Mouse (Mus musculus) monocyte, adult 59 days (primary cell): ENCODE measurements around the gene Vmn1r9. TPM values are rescaled to one million over a fixed set of nuclear protein-coding genes. Genes with fewer than 3 reads are reported as not detected.

ENCODE experiments used
- total RNA-seq, 2 experiments: library from RNA; stranded (reverse); gene quantifications; one replicate each; pipeline ENCODE4 v1.2.4; 2023

Gene Vmn1r9
- total RNA-seq, result not detected

DNA sequence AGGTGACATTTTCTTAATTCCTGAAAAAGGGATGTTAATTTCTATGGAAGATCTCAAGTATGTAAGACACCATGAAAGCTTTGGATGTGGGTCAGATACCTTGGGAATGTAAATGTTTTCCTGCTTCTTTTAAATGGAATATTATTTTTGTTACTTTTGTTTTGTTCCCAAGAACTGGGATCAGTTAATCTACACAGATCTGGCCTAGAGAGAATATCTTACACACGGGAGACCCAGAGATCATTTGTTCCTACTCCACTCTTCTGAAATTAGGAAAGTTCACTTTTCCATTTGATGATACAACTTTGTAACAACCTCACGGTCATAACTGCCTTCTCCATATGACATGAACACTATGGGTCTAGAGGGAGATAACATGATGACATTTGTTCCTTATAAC is at the start of gene Vmn1r9:
Vmn1r9 (plus strand) TSS at position 301 of the 400 bp plus-strand sequence.

DNA sequence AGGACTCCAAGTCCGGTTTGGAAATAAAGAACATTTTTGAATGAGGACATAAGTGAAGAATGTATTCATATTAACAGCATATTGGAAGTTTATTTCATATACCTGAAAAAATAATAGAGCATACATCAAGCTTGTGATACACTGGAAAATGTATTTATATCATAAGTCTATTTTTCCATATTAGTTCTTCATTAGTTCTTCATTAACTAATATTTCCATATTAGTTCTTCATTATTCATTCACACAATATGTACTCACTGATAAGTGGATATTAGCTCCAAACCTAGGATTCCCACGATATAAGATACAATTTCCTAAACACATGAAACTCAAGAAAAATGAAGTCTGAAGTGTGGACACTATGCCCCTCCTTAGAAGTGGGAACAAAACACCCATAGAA is 41.4 kb upstream of the Vmn1r9 start, which contains the start of gene Vmn1r7:
Vmn1r7 (minus strand) TSS at position 101 of the 400 bp plus-strand sequence.

DNA sequence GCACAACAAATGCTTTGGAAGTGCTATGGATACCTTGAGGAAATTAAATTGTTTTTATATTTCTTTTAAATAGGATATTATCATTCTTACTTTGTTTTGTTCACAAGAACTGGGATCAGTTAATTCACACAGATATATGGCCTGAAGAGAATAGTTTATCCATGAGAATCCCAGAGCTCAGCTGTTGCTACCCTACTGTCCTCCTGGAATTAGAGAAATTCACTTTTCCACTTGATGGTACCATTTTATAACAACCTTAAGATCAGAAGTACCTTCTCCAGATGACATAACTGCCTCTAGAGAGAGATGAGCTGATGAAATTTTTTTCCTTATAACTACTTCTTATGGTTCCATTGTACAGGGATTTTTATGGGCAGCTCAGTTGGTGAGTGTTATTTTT is 34.6 kb upstream of the Vmn1r9 start, which contains the start of gene Vmn1r8:
Vmn1r8 (plus strand) TSS at position 301 of the 400 bp plus-strand sequence.

DNA sequence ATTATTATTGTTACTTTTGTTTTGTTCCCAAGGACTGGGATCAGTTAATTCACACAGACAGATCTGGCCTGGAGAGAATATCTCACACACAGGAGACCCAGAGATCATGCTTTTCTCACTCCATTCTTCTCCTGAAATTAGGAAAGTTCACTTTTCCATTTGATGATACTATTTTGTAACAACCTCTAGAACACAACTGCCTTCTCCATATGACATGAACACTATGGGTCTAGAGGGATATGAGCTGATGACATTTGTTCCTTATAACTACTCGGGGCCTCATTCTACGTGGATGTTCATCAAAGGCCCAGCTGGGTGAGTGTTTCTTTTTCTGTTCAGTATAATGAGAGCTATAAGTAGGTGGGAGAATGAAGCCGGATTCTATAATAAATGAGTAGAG is 42.6 kb downstream of the Vmn1r9 start, which contains the start of gene Vmn1r10:
Vmn1r10 (plus strand) TSS at position 301 of the 400 bp plus-strand sequence.

Other genes starting within 250 kb of the Vmn1r9 start
- gene Fkbp9, start 234.7 kb upstream of the Vmn1r9 start, total RNA-seq, result 1 to 10 TPM; 4.7 to 5.1 TPM
- gene Nt5c3, start 142.9 kb upstream of the Vmn1r9 start, total RNA-seq, result 10 to 100 TPM; 19.1 to 22.6 TPM
- not detected for gene Vmn1r4, start 142.8 kb upstream of the Vmn1r9 start, total RNA-seq
- not detected for gene Vmn1r5, start 96.5 kb upstream of the Vmn1r9 start, total RNA-seq
- not detected for gene Vmn1r6, start 69.5 kb upstream of the Vmn1r9 start, total RNA-seq
- not detected for gene Vmn1r7, start 41.5 kb upstream of the Vmn1r9 start, total RNA-seq
- gene Vmn1r8, start 34.5 kb upstream of the Vmn1r9 start, total RNA-seq, result not detected
- gene Vmn1r10, start 42.7 kb downstream of the Vmn1r9 start, total RNA-seq, result not detected
- not detected for gene Vmn1r11, start 66.7 kb downstream of the Vmn1r9 start, total RNA-seq
- under 1 TPM in 1 of 2 experiments, not detected in 1; 0.09 TPM for gene Vmn1r12, start 90.1 kb downstream of the Vmn1r9 start, total RNA-seq
- not detected for gene Vmn1r13, start 136.5 kb downstream of the Vmn1r9 start, total RNA-seq
- gene Vmn1r14, start 164.9 kb downstream of the Vmn1r9 start, total RNA-seq, result not detected
- not detected for gene Vmn1r15, start 191.2 kb downstream of the Vmn1r9 start, total RNA-seq